Mouse (Mus musculus) myocyte (in vitro differentiated cells): ENCODE data around the gene Ranbp9. TPM values are rescaled to one million over a fixed set of nuclear protein-coding genes. Genes with fewer than 3 reads are reported as not detected.

Experiments used
- H3K27me3 ChIP-seq: one replicate; pipeline ENCODE4 v1.6.1; 2011; ENCODE audit not compliant: control insufficient read depth, insufficient read depth, insufficient read length
- H3K36me3 ChIP-seq: one replicate; pipeline ENCODE4 v1.6.1; 2011; ENCODE audit not compliant: control insufficient read depth, insufficient read depth
- H3K4me2 ChIP-seq: one replicate; pipeline ENCODE4 v1.6.1; 2011; ENCODE audit warnings: low read depth, control low read depth
- H3K4me3 ChIP-seq: one replicate; pipeline ENCODE4 v1.5.1; 2011; ENCODE audit warnings: mild to moderate bottlenecking, control low read depth, moderate library complexity
- H3K79me2 ChIP-seq: one replicate; pipeline ENCODE4 v1.6.1; 2011; ENCODE audit not compliant: control insufficient read depth, insufficient read depth
- H3ac ChIP-seq: one replicate; pipeline ENCODE4 v1.6.1; 2011; ENCODE audit not compliant: control insufficient read depth, insufficient read length
- CEBPB ChIP-seq: IDR thresholded peaks from 2 replicates; pipeline ENCODE4 v1.6.1; 2011; ENCODE audit warnings: mild to moderate bottlenecking, moderate library complexity; ENCODE audit not compliant: poor library complexity, insufficient read depth, severe bottlenecking
- E2F4 ChIP-seq: IDR thresholded peaks from one replicate; pipeline ENCODE4 v1.6.1; 2011; ENCODE audit warnings: mild to moderate bottlenecking, control low read depth, moderate library complexity; ENCODE audit not compliant: insufficient read depth
- MAX ChIP-seq: IDR thresholded peaks from one replicate; pipeline ENCODE4 v1.6.1; 2011; ENCODE audit warnings: low read depth, mild to moderate bottlenecking, control low read depth
- MYOD1 ChIP-seq, 3 experiments: IDR thresholded peaks; one replicate each; pipeline ENCODE4 v1.6.1; 2011; ENCODE audit warnings: control low read depth in 2 of 3, low read depth in 2 of 3, mild to moderate bottlenecking in 2 of 3, moderate library complexity in 1 of 3; ENCODE audit not compliant: insufficient read length in 2 of 3, control insufficient read depth in 1 of 3
- MYOG ChIP-seq, 3 experiments: IDR thresholded peaks; one replicate each; pipeline ENCODE4 v1.6.1; 2011; ENCODE audit warnings: control low read depth in 2 of 3, low read depth in 2 of 3, mild to moderate bottlenecking in 2 of 3; ENCODE audit not compliant: insufficient read length in 2 of 3, control insufficient read depth in 1 of 3, insufficient read depth in 1 of 3
- POLR2A ChIP-seq: IDR thresholded peaks from one replicate; pipeline ENCODE4 v1.6.1; 2011; ENCODE audit warnings: low read depth, mild to moderate bottlenecking, control low read depth, moderate library complexity; ENCODE audit not compliant: insufficient read length
- POLR2AphosphoS2 ChIP-seq: IDR thresholded peaks from one replicate; pipeline ENCODE4 v1.6.1; 2011; ENCODE audit warnings: low read depth, control low read depth; ENCODE audit not compliant: insufficient read length
- REST ChIP-seq: IDR thresholded peaks from one replicate; pipeline ENCODE4 v1.6.1; 2011; ENCODE audit warnings: mild to moderate bottlenecking, control low read depth, moderate library complexity; ENCODE audit not compliant: insufficient read depth, insufficient read length
- SRF ChIP-seq: IDR thresholded peaks from one replicate; pipeline ENCODE4 v1.6.1; 2011; ENCODE audit warnings: low read depth; ENCODE audit not compliant: control insufficient read depth, insufficient read length
- TCF12 ChIP-seq: IDR thresholded peaks from one replicate; pipeline ENCODE4 v1.6.1; 2011; ENCODE audit warnings: mild to moderate bottlenecking, control low read depth; ENCODE audit not compliant: poor library complexity, insufficient read depth, severe bottlenecking
- TCF3 ChIP-seq: IDR thresholded peaks from one replicate; pipeline ENCODE4 v1.6.1; 2011; ENCODE audit warnings: low read depth, control low read depth; ENCODE audit not compliant: insufficient read length
- USF1 ChIP-seq: IDR thresholded peaks from one replicate; pipeline ENCODE4 v1.6.1; 2011; ENCODE audit warnings: low read depth, mild to moderate bottlenecking, control low read depth, moderate library complexity
- polyA plus RNA-seq: library from polyadenylated mRNA; unstranded; fragments of >200 nt; fragmentation: generic; extraction: Trizol; gene quantifications from one replicate; pipeline ENCODE4 v1.2.1, GENCODE M21; 2012; ENCODE audit warnings: missing spikeins

Ranbp9 gene
- polyA plus RNA-seq, 1 experiment: 23.1 TPM

DNA sequence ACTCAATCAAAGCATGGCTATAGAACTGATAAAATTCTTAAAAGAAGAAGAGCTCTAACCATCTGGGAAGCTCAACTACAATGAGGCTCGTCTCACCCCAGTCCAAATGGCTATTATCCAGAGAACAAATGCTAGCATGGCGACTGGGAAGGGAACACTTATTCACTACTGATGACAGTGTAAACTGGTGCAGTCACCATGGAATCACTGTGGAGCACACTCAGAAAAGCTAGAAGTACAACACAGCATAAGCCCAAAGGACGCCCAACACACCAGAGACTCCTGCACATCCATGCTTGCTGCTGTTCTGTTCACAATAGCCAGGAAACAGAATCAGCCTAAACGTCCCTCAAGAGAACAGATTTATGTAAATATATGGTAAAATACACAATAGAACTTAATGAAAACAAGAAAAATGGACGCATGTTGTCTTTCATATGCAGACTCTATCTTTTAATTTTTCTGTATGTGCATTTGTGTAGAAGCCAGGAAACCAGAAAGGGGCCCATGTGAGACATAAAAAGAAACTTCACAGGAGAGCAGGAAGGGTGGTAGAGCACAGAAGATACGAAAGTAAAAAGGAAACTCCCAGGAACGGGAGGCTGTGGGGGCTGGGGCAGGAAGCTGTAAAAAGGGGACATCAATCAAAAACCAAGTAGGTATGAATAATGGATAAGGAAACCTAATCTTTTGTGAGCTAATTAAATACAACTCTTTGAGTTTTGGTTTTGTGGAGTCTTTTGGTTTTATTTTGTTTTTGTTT is 28.1 kb downstream of the Ranbp9 start:
- Histone ChIP-seq H3ac (no peak overlapping the region), H3K4me2 (no peak overlapping the region), H3K36me3 (no peaks in the 10 kb centered on the region), H3K79me2 (peaks cover 99% of the 10 kb centered on the region), H3K4me3 (no peak overlapping the region), H3K27me3 (no peaks in the 10 kb centered on the region)
- TF ChIP-seq TCF3 (no peak), E2F4 (no peak), USF1 (no peak), MYOG (IDR thresholded peaks at IDR 0.05; ENCODE audit: control insufficient read depth in 1 of 3, insufficient read depth in 1 of 3, insufficient read length in 2 of 3, low read depth in 2 of 3) (no peak), TCF12 (no peak), SRF (no peak), POLR2AphosphoS2 (no peak), MYOD1 (IDR thresholded peaks at IDR 0.05; ENCODE audit: control insufficient read depth in 1 of 3, insufficient read length in 2 of 3, low read depth in 2 of 3) (no peak), POLR2A (no peak), REST (no peak), CEBPB (no peak), MAX (no peak)

- Histone ChIP-seq H3K79me2 (peaks cover 97% of the 10 kb centered on the region), H3K4me3 (no peak overlapping the region), H3K36me3 (no peaks in the 10 kb centered on the region), H3K27me3 (no peaks in the 10 kb centered on the region), H3ac (no peak overlapping the region), H3K4me2 (no peak overlapping the region)
- no peak for TF ChIP-seq TCF3
- TF ChIP-seq USF1: no peak
- TF ChIP-seq MYOD1 (IDR thresholded peaks at IDR 0.05; ENCODE audit: control insufficient read depth in 1 of 3, insufficient read length in 2 of 3, low read depth in 2 of 3): no peak
- TF ChIP-seq REST: no peak
- no peak for TF ChIP-seq CEBPB
- TF ChIP-seq E2F4: no peak
- no peak for TF ChIP-seq MYOG (IDR thresholded peaks at IDR 0.05; ENCODE audit: control insufficient read depth in 1 of 3, insufficient read depth in 1 of 3, insufficient read length in 2 of 3, low read depth in 2 of 3)
These were observed 28.9 kb downstream of the Ranbp9 start for GRCm38 (mm10) chr13:43452177-43452576.

- no peak for TF ChIP-seq MYOG (IDR thresholded peaks at IDR 0.05; ENCODE audit: control insufficient read depth in 1 of 3, insufficient read depth in 1 of 3, insufficient read length in 2 of 3, low read depth in 2 of 3)
- no peak for TF ChIP-seq TCF12
- TF ChIP-seq SRF: no peak
- TF ChIP-seq REST: no peak
- TF ChIP-seq E2F4: no peak
- no peak for TF ChIP-seq POLR2A
- TF ChIP-seq USF1: no peak
- TF ChIP-seq TCF3: no peak
- no peak for TF ChIP-seq MYOD1 (IDR thresholded peaks at IDR 0.05; ENCODE audit: control insufficient read depth in 1 of 3, insufficient read length in 2 of 3, low read depth in 2 of 3)
- TF ChIP-seq CEBPB: no peak
- no peak for TF ChIP-seq MAX
- TF ChIP-seq POLR2AphosphoS2: no peak
- Histone ChIP-seq H3K36me3 (no peaks in the 10 kb centered on the region), H3ac (no peak overlapping the region), H3K79me2 (peaks cover 96% of the 10 kb centered on the region), H3K4me3 (no peak overlapping the region), H3K27me3 (no peaks in the 10 kb centered on the region), H3K4me2 (no peak overlapping the region)
These were observed 30.4 kb downstream of the Ranbp9 start for GRCm38 (mm10) chr13:43450686-43451085.

- Histone ChIP-seq H3K79me2 (peaks cover 94% of the 10 kb centered on the region), H3ac (no peak overlapping the region), H3K27me3 (no peaks in the 10 kb centered on the region), H3K4me2 (no peak overlapping the region), H3K36me3 (no peaks in the 10 kb centered on the region), H3K4me3 (no peak overlapping the region)
- TF ChIP-seq MYOD1 (IDR thresholded peaks at IDR 0.05; ENCODE audit: control insufficient read depth in 1 of 3, insufficient read length in 2 of 3, low read depth in 2 of 3) (no peak), SRF (no peak), E2F4 (no peak), CEBPB (no peak)
These were observed 33.4 kb downstream of the Ranbp9 start for GRCm38 (mm10) chr13:43447721-43448120.

- H3K27me3 ChIP-seq: no peaks in the 10 kb centered on the region
- H3K4me3 ChIP-seq: no peak overlapping the region
- no peaks in the 10 kb centered on the region for H3K36me3 ChIP-seq
- no peak overlapping the region for H3K4me2 ChIP-seq
- no peak overlapping the region for H3ac ChIP-seq
- no peak for TF ChIP-seq POLR2A
- no peak for TF ChIP-seq MAX
- no peak for TF ChIP-seq SRF
- no peak for TF ChIP-seq REST
- TF ChIP-seq MYOG (IDR thresholded peaks at IDR 0.05; ENCODE audit: control insufficient read depth in 1 of 3, insufficient read depth in 1 of 3, insufficient read length in 2 of 3, low read depth in 2 of 3): no peak
- TF ChIP-seq TCF3: no peak
- no peak for TF ChIP-seq CEBPB
- no peak for TF ChIP-seq TCF12
- no peak for TF ChIP-seq USF1
- H3K79me2 ChIP-seq: peaks cover 92% of the 10 kb centered on the region
These were observed 35.3 kb downstream of the Ranbp9 start for GRCm38 (mm10) chr13:43445754-43446153.
